Mouse (Mus musculus): Measurements from ENCODE around the gene Gm10642. TPM values are rescaled to one million over a fixed set of nuclear protein-coding genes. Genes with fewer than 3 reads are reported as not detected.
A peak's percentile ranks its signal among the peaks of the same experiment; 100 is the strongest.

Gene Gm10642
- 29.1 and 84.4 TPM in 2 replicates for polyA plus RNA-seq (2012; ENCODE audit: insufficient read depth, low replicate concordance)

DNA sequence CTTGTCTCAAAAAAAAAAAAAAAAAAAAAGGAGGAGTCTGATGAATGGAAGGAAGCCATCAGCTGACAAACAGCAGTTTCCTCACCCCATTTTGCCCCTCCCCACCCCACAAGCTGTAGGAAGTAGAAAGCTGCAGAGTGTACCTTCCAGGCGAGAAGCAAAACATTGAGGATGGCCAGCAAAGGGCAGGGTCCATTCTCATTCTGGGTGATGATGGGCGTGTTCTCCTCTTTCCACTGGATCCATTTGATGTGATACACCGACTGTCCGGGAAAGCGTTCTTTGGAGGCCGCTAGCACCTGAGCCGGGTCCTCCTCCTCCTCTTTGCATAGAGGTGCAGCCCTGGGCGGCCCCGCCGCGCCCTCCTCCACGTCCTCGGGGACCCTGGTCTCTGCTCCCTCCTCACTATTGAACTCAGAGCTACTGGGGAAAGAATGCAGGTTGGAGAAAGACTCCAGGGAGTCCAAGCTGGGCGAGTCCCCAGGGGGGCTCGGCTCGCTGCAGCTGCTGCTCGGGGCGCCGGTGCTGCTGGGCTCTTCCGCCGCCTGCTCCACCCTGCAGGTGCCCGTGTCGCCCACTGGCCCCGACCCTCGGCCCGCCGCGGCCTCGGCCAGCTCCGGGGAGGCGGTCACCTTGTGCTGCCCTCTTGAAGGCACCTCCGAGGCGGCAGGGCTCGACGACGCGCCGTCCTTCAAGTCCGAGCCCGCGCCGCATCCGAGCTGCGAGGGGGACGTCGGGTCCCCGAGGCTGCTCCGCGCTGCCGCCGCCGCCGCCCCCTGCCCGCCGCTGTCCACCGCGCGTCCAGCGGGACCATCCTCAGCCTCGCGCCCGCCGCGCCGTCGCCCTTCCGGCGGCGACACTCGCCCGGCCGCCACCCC lies at the start of gene Gm10642:
Gm10642 (plus strand) TSS at position 122 of the 878 bp plus-strand sequence.
- TF ChIP-seq FLI1 (IDR thresholded peaks at IDR 0.05; ENCODE audit: low read length) (no peak), GATA1 (IDR thresholded peaks at IDR 0.05; ENCODE audit: borderline replicate concordance, low read length) (no peak)
- Histone ChIP-seq H3K36me3 (replicated peaks; ENCODE audit: low read length) (peaks cover 32% of the 10 kb centered on the region), H3K9me3 (no peaks in the 10 kb centered on the region), H3K27me3 (replicated peaks) (no peaks in the 10 kb centered on the region), H3K4me1 (peaks cover 46% of the 10 kb centered on the region), H3K4me3 (replicated peaks) (peak within 1 kb of the TSS; percentile 99)

DNA sequence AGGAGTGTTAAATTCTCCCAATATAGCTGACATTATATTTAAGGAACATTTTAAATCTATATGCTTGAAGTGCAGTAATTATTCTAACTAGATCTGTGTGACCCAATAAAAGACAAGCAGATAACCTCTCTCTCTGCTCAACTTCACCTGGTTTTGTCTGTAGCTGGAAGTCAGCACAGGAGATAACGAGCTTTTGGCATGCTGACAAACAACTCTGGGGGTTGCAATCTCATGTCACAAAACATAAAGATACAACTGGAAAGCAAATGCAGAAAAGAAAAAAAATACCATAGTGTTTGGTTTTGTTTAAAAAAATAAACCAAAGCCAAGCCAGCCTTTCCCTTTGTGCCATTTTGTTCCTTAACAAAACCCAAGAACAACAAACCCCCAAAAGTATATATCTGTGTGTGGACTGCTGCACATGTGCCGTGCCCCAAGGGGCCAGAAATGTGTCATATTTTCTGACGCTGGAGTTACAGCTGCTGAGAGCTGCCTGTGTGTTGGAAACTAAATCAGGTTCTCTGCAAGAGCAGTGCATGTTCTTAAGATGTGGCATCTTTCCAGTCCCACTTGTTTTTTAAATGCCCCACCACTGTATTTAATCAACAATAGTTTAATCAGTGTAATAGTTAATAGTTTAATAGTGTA lies 44.9 kb upstream of the Gm10642 start:
- Histone ChIP-seq H3K36me3 (replicated peaks; ENCODE audit: low read length) (peaks cover 100% of the 10 kb centered on the region), H3K4me1 (peaks cover 8% of the 10 kb centered on the region; the same call in 1 of the 2 replicates), H3K4me3 (replicated peaks) (no peak overlapping the region), H3K27me3 (replicated peaks) (no peaks in the 10 kb centered on the region), H3K9me3 (no peaks in the 10 kb centered on the region)
- TF ChIP-seq GATA1 (IDR thresholded peaks at IDR 0.05; ENCODE audit: borderline replicate concordance, low read length): no peak
- TF ChIP-seq FLI1 (IDR thresholded peaks at IDR 0.05; ENCODE audit: low read length): no peak

DNA sequence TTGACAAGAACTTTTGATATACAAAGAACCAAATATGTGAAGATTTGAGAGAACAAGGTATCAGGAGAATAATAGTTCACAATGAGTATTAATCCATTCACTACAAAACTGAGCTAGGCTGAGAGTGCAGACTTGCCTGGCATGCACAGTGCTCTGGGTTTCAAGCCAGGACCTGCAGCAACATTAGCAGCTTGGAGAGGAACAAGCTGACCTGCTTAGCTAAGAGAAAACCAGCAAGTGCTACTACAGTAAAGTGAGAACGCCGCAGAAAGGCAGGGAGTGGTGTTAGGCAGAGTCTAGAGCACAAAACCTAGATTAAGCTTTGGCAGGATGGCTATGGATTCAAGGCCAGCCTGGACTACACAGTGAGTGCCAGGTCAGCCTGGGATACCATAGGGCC lies 26.3 kb upstream of the Gm10642 start:
- Histone ChIP-seq H3K27me3 (replicated peaks) (no peaks in the 10 kb centered on the region), H3K9me3 (no peaks in the 10 kb centered on the region), H3K4me1 (peaks cover 9% of the 10 kb centered on the region; the same call in 1 of the 2 replicates), H3K4me3 (replicated peaks) (no peak overlapping the region), H3K36me3 (replicated peaks; ENCODE audit: low read length) (peaks cover 81% of the 10 kb centered on the region)
- TF ChIP-seq FLI1 (IDR thresholded peaks at IDR 0.05; ENCODE audit: low read length) (no peak), GATA1 (IDR thresholded peaks at IDR 0.05; ENCODE audit: borderline replicate concordance, low read length) (no peak)

DNA sequence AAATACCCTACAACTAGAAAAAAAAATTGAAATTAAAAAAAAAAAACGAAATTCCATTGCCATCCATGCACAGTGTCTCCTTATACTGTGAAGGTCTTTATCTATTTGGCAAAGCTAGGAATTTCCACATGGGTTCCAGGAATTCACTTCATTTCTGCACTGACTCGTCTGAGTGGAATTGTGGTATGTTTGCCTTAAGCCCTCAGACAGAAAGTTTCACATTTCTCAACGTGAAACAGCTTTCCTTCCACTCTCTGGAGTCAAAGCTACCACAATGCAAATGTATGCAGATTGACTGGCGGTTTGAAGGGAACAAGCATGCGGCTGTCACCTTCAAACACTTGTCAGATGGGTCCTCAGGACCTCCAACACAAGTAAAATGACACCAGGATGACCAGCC lies 24.4 kb upstream of the Gm10642 start:
- H3K4me1 ChIP-seq: peaks cover 9% of the 10 kb centered on the region; the same call in 1 of the 2 replicates
- no peaks in the 10 kb centered on the region for H3K27me3 ChIP-seq (replicated peaks)
- TF ChIP-seq FLI1 (IDR thresholded peaks at IDR 0.05; ENCODE audit: low read length) (no peak), GATA1 (IDR thresholded peaks at IDR 0.05; ENCODE audit: borderline replicate concordance, low read length) (no peak)
- no peaks in the 10 kb centered on the region for H3K9me3 ChIP-seq
- no peak overlapping the region for H3K4me3 ChIP-seq (replicated peaks)
- H3K36me3 ChIP-seq (replicated peaks; ENCODE audit: low read length): peaks cover 80% of the 10 kb centered on the region

DNA sequence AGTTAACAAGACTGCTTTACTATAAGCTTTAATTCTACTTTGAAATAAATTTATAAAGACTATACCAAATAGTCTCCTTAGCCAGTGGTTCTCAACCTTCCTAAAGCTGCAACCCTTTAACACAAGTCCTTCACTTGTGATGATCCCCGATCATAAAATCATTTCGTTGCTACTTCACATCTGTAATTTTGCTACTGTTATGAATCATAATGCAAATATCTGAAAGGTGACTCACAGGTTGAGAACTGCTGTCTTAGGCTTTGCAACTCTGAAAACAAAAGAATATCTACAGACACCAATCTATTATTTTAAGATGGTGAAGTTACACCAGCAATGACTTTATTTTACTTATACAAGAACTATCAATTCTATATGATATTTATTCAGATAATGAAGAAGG lies 19.3 kb upstream of the Gm10642 start:
- Histone ChIP-seq H3K36me3 (replicated peaks; ENCODE audit: low read length) (peaks cover 83% of the 10 kb centered on the region), H3K4me1 (peaks cover 19% of the 10 kb centered on the region), H3K4me3 (replicated peaks) (no peak overlapping the region), H3K9me3 (no peaks in the 10 kb centered on the region), H3K27me3 (replicated peaks) (no peaks in the 10 kb centered on the region)
- TF ChIP-seq FLI1 (IDR thresholded peaks at IDR 0.05; ENCODE audit: low read length) (no peak), GATA1 (IDR thresholded peaks at IDR 0.05; ENCODE audit: borderline replicate concordance, low read length) (no peak)

DNA sequence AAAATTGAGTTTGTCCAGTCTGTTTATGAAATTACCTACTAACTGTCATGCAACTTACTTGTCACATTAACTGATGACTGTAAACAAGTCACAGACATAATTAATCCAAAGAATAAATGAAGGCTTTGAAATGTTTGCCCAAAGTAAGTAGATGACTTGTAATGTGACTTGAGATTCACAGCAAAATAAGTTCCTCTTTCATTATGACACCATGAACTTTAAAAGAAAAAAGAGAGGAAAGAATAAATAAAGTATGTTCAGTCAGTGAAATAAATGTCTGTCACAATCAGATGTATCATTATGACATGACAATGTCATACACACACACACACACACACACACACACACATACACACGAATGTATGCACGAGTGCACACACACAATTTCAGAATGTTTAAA lies 5.8 kb upstream of the Gm10642 start:
- Histone ChIP-seq H3K36me3 (replicated peaks; ENCODE audit: low read length) (peaks cover 81% of the 10 kb centered on the region), H3K4me1 (peaks cover 60% of the 10 kb centered on the region), H3K9me3 (no peaks in the 10 kb centered on the region), H3K4me3 (replicated peaks) (no peak overlapping the region), H3K27me3 (replicated peaks) (no peaks in the 10 kb centered on the region)
- TF ChIP-seq GATA1 (IDR thresholded peaks at IDR 0.05; ENCODE audit: borderline replicate concordance, low read length) (no peak), FLI1 (IDR thresholded peaks at IDR 0.05; ENCODE audit: low read length) (no peak)

DNA sequence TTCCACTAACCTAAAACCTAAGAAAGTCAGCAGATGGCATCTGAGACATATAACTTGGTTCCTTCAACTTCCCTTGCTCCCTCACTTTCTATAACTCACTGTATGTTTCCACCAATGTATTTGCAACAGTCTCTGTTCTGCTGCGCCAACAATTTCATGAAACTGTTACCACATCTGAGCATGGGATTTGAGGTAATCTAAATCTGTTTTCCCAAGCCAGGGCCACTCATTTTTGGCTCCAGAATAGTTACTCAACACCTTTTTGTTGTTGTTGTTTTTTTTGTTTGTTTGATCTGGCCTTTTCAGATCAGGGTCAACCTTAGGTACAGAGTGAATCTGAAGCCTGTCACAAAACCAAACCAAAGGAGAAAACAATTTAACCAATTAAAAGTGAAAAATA lies 5.1 kb upstream of the Gm10642 start:
- H3K27me3 ChIP-seq (replicated peaks): no peaks in the 10 kb centered on the region
- TF ChIP-seq GATA1 (IDR thresholded peaks at IDR 0.05; ENCODE audit: borderline replicate concordance, low read length): no peak
- no peak for TF ChIP-seq FLI1 (IDR thresholded peaks at IDR 0.05; ENCODE audit: low read length)
- H3K4me1 ChIP-seq: peaks cover 60% of the 10 kb centered on the region
- peaks cover 76% of the 10 kb centered on the region for H3K36me3 ChIP-seq (replicated peaks; ENCODE audit: low read length)
- no peaks in the 10 kb centered on the region for H3K9me3 ChIP-seq
- no peak overlapping the region for H3K4me3 ChIP-seq (replicated peaks)

DNA sequence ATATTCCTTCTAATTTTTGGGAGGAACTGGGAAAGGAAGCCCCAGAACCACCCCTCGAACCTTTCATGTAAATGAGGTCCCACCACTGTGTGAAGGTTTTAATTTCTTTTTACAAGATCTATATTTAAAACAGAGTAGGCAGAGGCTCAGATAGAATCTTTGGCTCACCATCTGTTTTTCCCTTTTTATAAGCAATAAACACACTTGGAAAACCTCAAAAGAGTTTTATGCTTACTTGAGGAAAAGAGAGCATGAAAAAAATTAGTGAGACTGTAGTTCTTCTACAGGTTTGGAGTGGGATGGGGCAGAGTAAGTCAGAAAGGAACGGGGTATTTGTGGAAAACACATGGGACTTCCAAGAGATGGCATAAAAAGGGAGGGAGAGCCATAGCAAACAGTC lies 3.8 kb upstream of the Gm10642 start:
- Histone ChIP-seq H3K9me3 (no peaks in the 10 kb centered on the region), H3K4me1 (peaks cover 56% of the 10 kb centered on the region), H3K27me3 (replicated peaks) (no peaks in the 10 kb centered on the region), H3K4me3 (replicated peaks) (peak overlapping the region; percentile 44), H3K36me3 (replicated peaks; ENCODE audit: low read length) (peaks cover 67% of the 10 kb centered on the region)
- TF ChIP-seq FLI1 (IDR thresholded peaks at IDR 0.05; ENCODE audit: low read length) (no peak), GATA1 (IDR thresholded peaks at IDR 0.05; ENCODE audit: borderline replicate concordance, low read length) (no peak)

DNA sequence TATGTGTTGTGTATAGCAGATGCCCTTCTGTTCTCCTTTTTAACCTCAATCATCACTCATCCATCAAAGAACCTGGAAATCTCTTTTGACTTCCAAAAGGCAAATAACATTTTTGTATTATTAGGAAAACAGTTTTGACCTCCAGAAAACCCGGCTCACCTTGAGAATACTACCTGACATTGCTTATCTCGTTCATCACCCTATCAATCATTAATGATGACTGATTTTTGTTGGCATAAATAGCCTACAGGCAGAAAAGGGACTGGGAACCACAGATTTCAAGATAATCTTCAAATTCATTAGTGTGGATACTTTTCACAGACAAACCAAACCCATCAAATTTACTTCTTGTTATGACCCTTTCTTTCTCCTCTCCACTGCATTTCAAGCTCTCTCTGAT lies 2.2 kb upstream of the Gm10642 start:
- peaks cover 53% of the 10 kb centered on the region for H3K4me1 ChIP-seq
- H3K27me3 ChIP-seq (replicated peaks): no peaks in the 10 kb centered on the region
- TF ChIP-seq GATA1 (IDR thresholded peaks at IDR 0.05; ENCODE audit: borderline replicate concordance, low read length) (no peak), FLI1 (IDR thresholded peaks at IDR 0.05; ENCODE audit: low read length) (no peak)
- H3K36me3 ChIP-seq (replicated peaks; ENCODE audit: low read length): peaks cover 57% of the 10 kb centered on the region
- no peaks in the 10 kb centered on the region for H3K9me3 ChIP-seq
- peak overlapping the region; percentile 99 for H3K4me3 ChIP-seq (replicated peaks)

DNA sequence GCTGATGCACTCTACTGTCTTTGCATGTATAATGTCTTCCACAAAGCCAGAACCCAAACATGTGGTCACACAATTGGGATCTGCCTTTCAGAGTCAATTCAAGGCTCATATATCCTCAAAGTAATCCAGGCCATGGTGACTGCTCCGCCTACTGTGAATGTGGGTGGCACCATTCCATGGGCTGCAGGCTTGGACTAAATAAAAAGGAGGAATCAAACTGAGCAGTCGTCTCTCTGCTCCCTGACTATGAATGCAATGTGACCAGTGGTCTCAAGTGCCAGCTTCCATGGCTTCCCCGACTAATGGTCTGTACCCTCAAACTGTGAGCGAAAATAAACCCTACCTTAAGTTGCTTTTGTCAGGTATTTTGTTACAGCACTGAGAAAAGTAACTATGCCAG lies 1.6 kb upstream of the Gm10642 start:
- H3K27me3 ChIP-seq (replicated peaks): no peaks in the 10 kb centered on the region
- no peaks in the 10 kb centered on the region for H3K9me3 ChIP-seq
- peaks cover 50% of the 10 kb centered on the region for H3K4me1 ChIP-seq
- peak overlapping the region; percentile 99 for H3K4me3 ChIP-seq (replicated peaks)
- TF ChIP-seq GATA1 (IDR thresholded peaks at IDR 0.05; ENCODE audit: borderline replicate concordance, low read length): no peak
- no peak for TF ChIP-seq FLI1 (IDR thresholded peaks at IDR 0.05; ENCODE audit: low read length)
- H3K36me3 ChIP-seq (replicated peaks; ENCODE audit: low read length): peaks cover 51% of the 10 kb centered on the region
